Mouse (Mus musculus) midbrain, embryonic 16.5 days (tissue): ENCODE measurements at regions not wholly inside any gene's neighbourhood (a gene's known extent, or its start where the extent isn't known, plus 50 kb on each side); places are given as distances from the start of the nearest gene placed in this dataset.
A peak's percentile ranks its signal among the peaks of the same experiment; 100 is the strongest.

Experiments used
- ATAC-seq: fragments of 200-750 bp; cut with Nextera tagmentation; 2 replicates; pipeline ENCODE4 v1.8.0; 2017; ENCODE audit warnings: moderate TSS enrichment
- H3K27ac ChIP-seq: fragments of 300-500 bp; sonication (generic); 2 replicates; pipeline ENCODE4 v1.5.1; 2014; ENCODE audit warnings: mild to moderate bottlenecking, low read length, mixed read lengths
- H3K27me3 ChIP-seq: fragments of 300-500 bp; sonication (generic); 2 replicates; pipeline ENCODE4 v1.6.1; 2014; ENCODE audit warnings: low read depth, low read length, mixed read lengths; ENCODE audit not compliant: control insufficient read depth, insufficient read depth
- H3K36me3 ChIP-seq: fragments of 300-500 bp; sonication (generic); 2 replicates; pipeline ENCODE4 v1.6.1; 2014; ENCODE audit warnings: mild to moderate bottlenecking, low read length, moderate library complexity, mixed read lengths; ENCODE audit not compliant: control insufficient read depth, insufficient read depth
- H3K4me1 ChIP-seq: fragments of 300-500 bp; sonication (generic); 2 replicates; pipeline ENCODE4 v1.6.1; 2014; ENCODE audit warnings: mild to moderate bottlenecking, low read length, mixed read lengths; ENCODE audit not compliant: control insufficient read depth, insufficient read depth
- H3K4me2 ChIP-seq: fragments of 300-500 bp; sonication (generic); 2 replicates; pipeline ENCODE4 v1.6.1; 2014; ENCODE audit warnings: mild to moderate bottlenecking, low read length, mixed read lengths
- H3K4me3 ChIP-seq: fragments of 300-500 bp; sonication (generic); 2 replicates; pipeline ENCODE4 v1.5.1; 2014; ENCODE audit warnings: low read depth, mild to moderate bottlenecking, low read length, moderate library complexity, mixed read lengths
- H3K9ac ChIP-seq: fragments of 300-500 bp; sonication (generic); 2 replicates; pipeline ENCODE4 v1.6.1; 2014; ENCODE audit warnings: low read depth, low read length, mixed read lengths
- H3K9me3 ChIP-seq: fragments of 300-500 bp; sonication (generic); replicated peaks from 2 replicates; pipeline ENCODE4 v1.6.1; 2014; ENCODE audit warnings: mild to moderate bottlenecking, low read length, mixed read lengths; ENCODE audit not compliant: control insufficient read depth, poor library complexity, severe bottlenecking
- WGBS: fragments of 180-500 bp; shearing (Covaris S2); extraction: QIAGEN DNeasy Blood & Tissue Kit; methylation state at CpG from one replicate; pipeline ENCODE4 v1.1.7; 2014; 5-methylcytosine and 5-hydroxymethylcytosine counted together

- no peaks in the 10 kb centered on the region for H3K9me3 ChIP-seq
- H3K4me2 ChIP-seq = no peak overlapping the region
- H3K27me3 ChIP-seq = no peaks in the 10 kb centered on the region
- H3K36me3 ChIP-seq = no peaks in the 10 kb centered on the region
- WGBS = 34% methylated on average over 8 of the region's 8 CpGs
- peaks cover 4% of the 10 kb centered on the region for H3K4me1 ChIP-seq
- H3K4me3 ChIP-seq = no peak overlapping the region
- H3K27ac ChIP-seq = peak overlapping the region; percentile 72
- H3K9ac ChIP-seq = no peak overlapping the region
- peak; percentile 52; the same call in 1 of the 2 replicates for ATAC-seq
Measured at GRCm38 (mm10) chr4:125810247-125810646, 214.1 kb upstream of the Csf3r start.

GRCm38 (mm10) chr4:125814311-125814710 lies 210.0 kb upstream of the Csf3r start:
- no peak overlapping the region for H3K9ac ChIP-seq
- H3K9me3 ChIP-seq = no peaks in the 10 kb centered on the region
- H3K4me1 ChIP-seq = peaks cover 8% of the 10 kb centered on the region
- no peaks in the 10 kb centered on the region for H3K36me3 ChIP-seq
- no peak overlapping the region for H3K27ac ChIP-seq
- no peak overlapping the region for H3K4me3 ChIP-seq
- 86% methylated on average over 12 of the region's 12 CpGs for WGBS
- H3K4me2 ChIP-seq = no peak overlapping the region
- no peak for ATAC-seq
- H3K27me3 ChIP-seq = no peaks in the 10 kb centered on the region

GRCm38 (mm10) chr4:125815276-125815675 lies 209.1 kb upstream of the Csf3r start:
- no peak overlapping the region for H3K27ac ChIP-seq
- no peak overlapping the region for H3K4me2 ChIP-seq
- no peaks in the 10 kb centered on the region for H3K9me3 ChIP-seq
- no peaks in the 10 kb centered on the region for H3K36me3 ChIP-seq
- H3K27me3 ChIP-seq = no peaks in the 10 kb centered on the region
- no peak for ATAC-seq
- H3K4me1 ChIP-seq = peaks cover 7% of the 10 kb centered on the region
- H3K9ac ChIP-seq = no peak overlapping the region
- H3K4me3 ChIP-seq = no peak overlapping the region
- 59% methylated on average over 3 of the region's 3 CpGs for WGBS

GRCm38 (mm10) chr4:125824525-125824924 lies 199.8 kb upstream of the Csf3r start:
- Histone ChIP-seq H3K27me3 (no peaks in the 10 kb centered on the region), H3K36me3 (no peaks in the 10 kb centered on the region), H3K4me3 (no peak overlapping the region), H3K4me2 (no peak overlapping the region), H3K4me1 (no peaks in the 10 kb centered on the region), H3K9me3 (no peaks in the 10 kb centered on the region), H3K9ac (no peak overlapping the region), H3K27ac (no peak overlapping the region)
- no peak for ATAC-seq
- 63% methylated on average over 3 of the region's 3 CpGs for WGBS

GRCm38 (mm10) chr4:125826416-125826815 lies 197.9 kb upstream of the Csf3r start:
- H3K27ac ChIP-seq = no peak overlapping the region
- no peak overlapping the region for H3K4me3 ChIP-seq
- H3K4me1 ChIP-seq = no peaks in the 10 kb centered on the region
- H3K27me3 ChIP-seq = no peaks in the 10 kb centered on the region
- no peaks in the 10 kb centered on the region for H3K9me3 ChIP-seq
- H3K9ac ChIP-seq = no peak overlapping the region
- H3K4me2 ChIP-seq = no peak overlapping the region
- no peak for ATAC-seq
- no peaks in the 10 kb centered on the region for H3K36me3 ChIP-seq
- 68% methylated on average over 5 of the region's 5 CpGs for WGBS

- under 1% methylated on average over 8 of the region's 8 CpGs for WGBS
- no peaks in the 10 kb centered on the region for H3K27me3 ChIP-seq
- H3K4me2 ChIP-seq = no peak overlapping the region
- ATAC-seq = no peak
- H3K27ac ChIP-seq = no peak overlapping the region
- no peaks in the 10 kb centered on the region for H3K36me3 ChIP-seq
- H3K4me1 ChIP-seq = 0 out of 2 replicates have a peak, but pooled peaks cover 4% of the 10 kb centered on the region
- no peak overlapping the region for H3K4me3 ChIP-seq
- H3K9me3 ChIP-seq = no peaks in the 10 kb centered on the region
- no peak overlapping the region for H3K9ac ChIP-seq
Measured at GRCm38 (mm10) chr4:125835250-125835649, 189.1 kb upstream of the Csf3r start.

- H3K4me1 ChIP-seq = 0 out of 2 replicates have a peak, but pooled peaks cover 4% of the 10 kb centered on the region
- WGBS = 87% methylated on average over 3 of the region's 3 CpGs
- H3K27ac ChIP-seq = no peak overlapping the region
- H3K9ac ChIP-seq = no peak overlapping the region
- no peak for ATAC-seq
- no peaks in the 10 kb centered on the region for H3K27me3 ChIP-seq
- H3K9me3 ChIP-seq = no peaks in the 10 kb centered on the region
- no peak overlapping the region for H3K4me3 ChIP-seq
- no peak overlapping the region for H3K4me2 ChIP-seq
- H3K36me3 ChIP-seq = no peaks in the 10 kb centered on the region
Measured at GRCm38 (mm10) chr4:125847568-125847967, 176.8 kb upstream of the Csf3r start.

GRCm38 (mm10) chr4:125850300-125850699 lies 174.1 kb upstream of the Csf3r start:
- H3K4me2 ChIP-seq = no peak overlapping the region
- no peak overlapping the region for H3K9ac ChIP-seq
- no peaks in the 10 kb centered on the region for H3K36me3 ChIP-seq
- 4% methylated on average over 4 of the region's 4 CpGs for WGBS
- H3K27me3 ChIP-seq = no peaks in the 10 kb centered on the region
- no peak overlapping the region for H3K27ac ChIP-seq
- H3K4me3 ChIP-seq = no peak overlapping the region
- no peaks in the 10 kb centered on the region for H3K9me3 ChIP-seq
- H3K4me1 ChIP-seq = 0 out of 2 replicates have a peak, but pooled peaks cover 4% of the 10 kb centered on the region
- no peak for ATAC-seq

- Histone ChIP-seq H3K9me3 (no peaks in the 10 kb centered on the region), H3K4me2 (no peak overlapping the region), H3K4me1 (peaks cover 9% of the 10 kb centered on the region), H3K36me3 (no peaks in the 10 kb centered on the region), H3K27me3 (no peaks in the 10 kb centered on the region), H3K9ac (no peak overlapping the region), H3K27ac (no peak overlapping the region), H3K4me3 (no peak overlapping the region)
- WGBS = 51% methylated on average over 4 of the region's 4 CpGs
- no peak for ATAC-seq
Measured at GRCm38 (mm10) chr4:125852545-125852944, 171.8 kb upstream of the Csf3r start.
